In the genomic region with DNA sequence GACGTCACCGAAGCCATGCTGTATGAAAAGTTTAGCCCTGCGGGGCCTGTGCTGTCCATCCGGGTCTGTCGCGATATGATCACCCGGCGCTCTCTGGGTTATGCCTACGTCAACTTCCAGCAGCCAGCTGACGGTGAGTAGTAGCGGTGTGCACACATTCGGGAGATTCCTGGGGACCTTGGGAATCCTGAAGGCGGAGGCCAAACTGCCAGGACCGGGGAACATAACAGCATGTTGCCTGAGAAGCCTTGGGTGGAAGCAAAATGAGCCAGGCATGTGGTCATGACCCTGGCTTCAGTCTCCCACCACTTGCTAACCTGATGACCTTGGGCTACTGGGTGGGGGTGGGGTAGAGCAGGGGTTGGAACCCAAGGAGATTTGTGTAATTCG, we compare ENCODE assay signal across 9 mouse cellular contexts. TPM values are rescaled to one million over a fixed set of nuclear protein-coding genes. Genes with fewer than 3 reads are reported as not detected.
A peak's percentile ranks its signal among the peaks of the same experiment; 100 is the strongest.
DNase-seq lines count a peak whose midpoint lies in the region; ATAC-seq lines count a peak whose summit lies in the region.
"Not testable (repeated sequence)": the region's sequence is repeated elsewhere in the genome, so short reads cannot be mapped to it uniquely, and the experiment has no call there.
"Had no signal": no experiment of that assay in that cellular context is flagged by ENCODE, and none has a peak within 500 bp of the region (broad histone marks: within the 10 kb centered on the region; RNA-seq: fewer than 3 reads in every experiment).

No protein-coding gene starts in this region.

- H3K9me3 ChIP-seq in embryonic facial prominence, embryonic 14.5 days (ENCODE audit: control insufficient read depth, low read length); heart, embryonic 10.5 days; intestine, embryonic 16.5 days (ENCODE audit: control insufficient read depth, low read length); liver, embryonic 12.5 days (replicated peaks); midbrain, embryonic 14.5 days (ENCODE audit: control insufficient read depth, low read length); stomach, embryonic 14.5 days (ENCODE audit: control insufficient read depth, low read depth, low read length): not testable (repeated sequence)

- ATAC-seq in embryonic facial prominence, embryonic 14.5 days (ENCODE audit: low read depth), result 0 out of 2 replicates have a peak, but pooled peaks have one; percentile 16
- ATAC-seq in intestine, embryonic 16.5 days, result peak; percentile 16
- ATAC-seq in liver, embryonic 12.5 days; midbrain, embryonic 14.5 days (ENCODE audit: low FRiP score, low TSS enrichment); stomach, embryonic 14.5 days (ENCODE audit: insufficient number of reproducible peaks, insufficient read depth, low FRiP score, low read depth): not testable (repeated sequence)

- WGBS in embryonic facial prominence, embryonic 14.5 days, result 2% methylated on average over 10 of the region's 15 CpGs
- under 1% methylated on average over 15 of the region's 15 CpGs for WGBS in heart, embryonic 10.5 days
- WGBS in intestine, embryonic 16.5 days, result under 1% methylated on average over 12 of the region's 15 CpGs
- WGBS in liver, embryonic 12.5 days (ENCODE audit: insufficient replicate concordance), result under 1% methylated on average over 15 of the region's 15 CpGs
- WGBS in midbrain, embryonic 14.5 days, result 2% methylated on average over 12 of the region's 15 CpGs
- 2% methylated on average over 12 of the region's 15 CpGs for WGBS in stomach, embryonic 14.5 days

- not testable (repeated sequence) for H3K27me3 ChIP-seq in embryonic facial prominence, embryonic 14.5 days (replicated peaks; ENCODE audit: control insufficient read depth, insufficient read depth, low read length); heart, embryonic 10.5 days (ENCODE audit: insufficient read depth, poor library complexity, severe bottlenecking); intestine, embryonic 16.5 days (replicated peaks; ENCODE audit: control insufficient read depth, insufficient read depth, low read length); liver, embryonic 12.5 days (replicated peaks); midbrain, embryonic 14.5 days (ENCODE audit: control insufficient read depth, insufficient read depth, low read length); stomach, embryonic 14.5 days (ENCODE audit: control insufficient read depth, insufficient read depth, low read length)

- H3K27ac ChIP-seq in embryonic facial prominence, embryonic 14.5 days (replicated peaks; ENCODE audit: low read depth, low read length), result peak overlapping the region; percentile 13; the same call in 1 of the 2 replicates
- peak overlapping the region; percentile 88 for H3K27ac ChIP-seq in heart, embryonic 10.5 days
- peak overlapping the region; percentile 37 for H3K27ac ChIP-seq in intestine, embryonic 16.5 days (ENCODE audit: low read length)
- H3K27ac ChIP-seq in liver, embryonic 12.5 days, result peak overlapping the region; percentile 96
- not testable (repeated sequence) for H3K27ac ChIP-seq in midbrain, embryonic 14.5 days (replicated peaks; ENCODE audit: low read depth, low read length); stomach, embryonic 14.5 days (ENCODE audit: low read length)

- peak overlapping the region; percentile 51 for H3K4me3 ChIP-seq in embryonic facial prominence, embryonic 14.5 days (ENCODE audit: low read depth, low read length)
- peak overlapping the region; percentile 75 for H3K4me3 ChIP-seq in heart, embryonic 10.5 days
- peak overlapping the region; percentile 68 for H3K4me3 ChIP-seq in intestine, embryonic 16.5 days (ENCODE audit: low read length)
- peak overlapping the region; percentile 73 for H3K4me3 ChIP-seq in liver, embryonic 12.5 days
- peak overlapping the region; percentile 51 for H3K4me3 ChIP-seq in midbrain, embryonic 14.5 days (replicated peaks; ENCODE audit: low read depth, low read length)
- H3K4me3 ChIP-seq in stomach, embryonic 14.5 days (ENCODE audit: low read depth, low read length), result peak overlapping the region; percentile 49

- DNase-seq in B cell, adult 2 months, result peak; percentile 21
- DNase-seq in adrenal gland, adult 8-10 months, result peak; percentile 60
- DNase-seq in embryonic facial prominence, embryonic 14.5 days (ENCODE audit: low spot score); heart, embryonic 10.5 days (ENCODE audit: low spot score): not testable (repeated sequence)
- DNase-seq in midbrain, embryonic 14.5 days, result peak; percentile 25

- peak overlapping the region; percentile 63 for H3K9ac ChIP-seq in embryonic facial prominence, embryonic 14.5 days (ENCODE audit: low read depth, low read length)
- H3K9ac ChIP-seq in intestine, embryonic 16.5 days (ENCODE audit: low read depth, low read length), result peak overlapping the region; percentile 73
- H3K9ac ChIP-seq in liver, embryonic 12.5 days, result peak overlapping the region; percentile 95
- H3K9ac ChIP-seq in midbrain, embryonic 14.5 days (replicated peaks; ENCODE audit: low read length), result peak overlapping the region; percentile 60
- peak overlapping the region; percentile 34 for H3K9ac ChIP-seq in stomach, embryonic 14.5 days (replicated peaks; ENCODE audit: low read depth, low read length)

- peak overlapping the region; percentile 69 for H3K4me2 ChIP-seq in embryonic facial prominence, embryonic 14.5 days (ENCODE audit: low read depth, low read length)
- peak overlapping the region; percentile 73 for H3K4me2 ChIP-seq in intestine, embryonic 16.5 days (ENCODE audit: low read depth, low read length)
- H3K4me2 ChIP-seq in liver, embryonic 12.5 days, result peak overlapping the region; percentile 82
- peak overlapping the region; percentile 93 for H3K4me2 ChIP-seq in midbrain, embryonic 14.5 days (ENCODE audit: low read length)
- peak overlapping the region; percentile 95 for H3K4me2 ChIP-seq in stomach, embryonic 14.5 days (replicated peaks; ENCODE audit: low read depth, low read length)

- H3K4me1 ChIP-seq in embryonic facial prominence, embryonic 14.5 days (ENCODE audit: control insufficient read depth, insufficient read depth, low read length), result peaks cover 17% of the 10 kb centered on the region
- H3K4me1 ChIP-seq in heart, embryonic 10.5 days, result peaks cover 33% of the 10 kb centered on the region
- peaks cover 24% of the 10 kb centered on the region for H3K4me1 ChIP-seq in intestine, embryonic 16.5 days (ENCODE audit: control insufficient read depth, insufficient read depth, low read length)
- peaks cover 62% of the 10 kb centered on the region for H3K4me1 ChIP-seq in liver, embryonic 12.5 days
- H3K4me1 ChIP-seq in midbrain, embryonic 14.5 days (ENCODE audit: control insufficient read depth, insufficient read depth, low read length), result peaks cover 22% of the 10 kb centered on the region
- H3K4me1 ChIP-seq in stomach, embryonic 14.5 days (ENCODE audit: control insufficient read depth, insufficient read depth, low read length), result peaks cover 21% of the 10 kb centered on the region; the same call in 1 of the 2 replicates

- H3K36me3 ChIP-seq in embryonic facial prominence, embryonic 14.5 days (ENCODE audit: control insufficient read depth, insufficient read depth, low read length), result peaks cover 22% of the 10 kb centered on the region
- peaks cover 44% of the 10 kb centered on the region for H3K36me3 ChIP-seq in heart, embryonic 10.5 days
- H3K36me3 ChIP-seq in intestine, embryonic 16.5 days (ENCODE audit: control insufficient read depth, insufficient read depth, low read length), result not testable (repeated sequence)
- peaks cover 51% of the 10 kb centered on the region for H3K36me3 ChIP-seq in liver, embryonic 12.5 days
- peaks cover 23% of the 10 kb centered on the region for H3K36me3 ChIP-seq in midbrain, embryonic 14.5 days (ENCODE audit: control insufficient read depth, insufficient read depth, low read length)
- H3K36me3 ChIP-seq in stomach, embryonic 14.5 days (ENCODE audit: control insufficient read depth, insufficient read depth, low read length), result peaks cover 17% of the 10 kb centered on the region

RNA-seq across cellular contexts. Expression of a gene that starts 21.5 kb away (rescaled TPM):
- total RNA-seq in adrenal gland, adult 8-10 months (2022), result 10 to 100 TPM; 82.8 to 96.1 (median 90.0) TPM
- 60.4 and 60.8 TPM in 2 replicates for polyA plus RNA-seq in embryonic facial prominence, embryonic 14.5 days (2014; fragmentation: Nextera tagmentation; extraction: Ambion mirVana)
- polyA plus RNA-seq in heart, embryonic 10.5 days (2016; fragmentation: Nextera tagmentation; extraction: Ambion mirVana), result 70.4 and 73.3 TPM in 2 replicates
- 31.6 and 36.7 TPM in 2 replicates for polyA plus RNA-seq in intestine, embryonic 16.5 days (2015; fragmentation: Nextera tagmentation; extraction: Ambion mirVana)
- 110 and 112 TPM in 2 replicates for polyA plus RNA-seq in liver, embryonic 12.5 days (2016; fragmentation: Nextera tagmentation; extraction: Ambion mirVana)
- polyA plus RNA-seq in midbrain, embryonic 14.5 days (2014; fragmentation: Nextera tagmentation; extraction: Ambion mirVana), result 31.3 and 33.6 TPM in 2 replicates
- 56.2 and 57.2 TPM in 2 replicates for polyA plus RNA-seq in stomach, embryonic 14.5 days (2014; fragmentation: Nextera tagmentation; extraction: Ambion mirVana)

RNA-seq across cellular contexts. Expression of a gene that starts 39.8 kb away (rescaled TPM):
- total RNA-seq in adrenal gland, adult 8-10 months (2022), result not detected
- polyA plus RNA-seq in embryonic facial prominence, embryonic 14.5 days (2014; fragmentation: Nextera tagmentation; extraction: Ambion mirVana), result not detected in 2 replicates
- polyA plus RNA-seq in heart, embryonic 10.5 days (2016; fragmentation: Nextera tagmentation; extraction: Ambion mirVana), result not detected in 2 replicates
- not detected in 2 replicates for polyA plus RNA-seq in intestine, embryonic 16.5 days (2015; fragmentation: Nextera tagmentation; extraction: Ambion mirVana)
- 0.19 TPM in 1 of 2 replicates, not detected in the other for polyA plus RNA-seq in liver, embryonic 12.5 days (2016; fragmentation: Nextera tagmentation; extraction: Ambion mirVana)
- polyA plus RNA-seq in midbrain, embryonic 14.5 days (2014; fragmentation: Nextera tagmentation; extraction: Ambion mirVana), result 0.16 TPM in 1 of 2 replicates, not detected in the other
- not detected in 2 replicates for polyA plus RNA-seq in stomach, embryonic 14.5 days (2014; fragmentation: Nextera tagmentation; extraction: Ambion mirVana)
- total RNA-seq: layer of hippocampus, postnatal 25 days had no signal

RNA-seq across cellular contexts. Expression of a gene that starts 50.3 kb away (rescaled TPM):
- 10 to 100 TPM in 2 of 4 experiments, 1 to 10 TPM in 2; 4.6 to 13.5 (median 8.9) TPM for total RNA-seq in adrenal gland, adult 8-10 months (2022)
- polyA plus RNA-seq in embryonic facial prominence, embryonic 14.5 days (2014; fragmentation: Nextera tagmentation; extraction: Ambion mirVana), result 18.4 and 19.1 TPM in 2 replicates
- polyA plus RNA-seq in heart, embryonic 10.5 days (2016; fragmentation: Nextera tagmentation; extraction: Ambion mirVana), result 3.2 and 3.9 TPM in 2 replicates
- polyA plus RNA-seq in intestine, embryonic 16.5 days (2015; fragmentation: Nextera tagmentation; extraction: Ambion mirVana), result 10.7 and 12.0 TPM in 2 replicates
- 0.83 and 1.2 TPM in 2 replicates for polyA plus RNA-seq in liver, embryonic 12.5 days (2016; fragmentation: Nextera tagmentation; extraction: Ambion mirVana)
- polyA plus RNA-seq in midbrain, embryonic 14.5 days (2014; fragmentation: Nextera tagmentation; extraction: Ambion mirVana), result 3.0 and 7.3 TPM in 2 replicates
- polyA plus RNA-seq in stomach, embryonic 14.5 days (2014; fragmentation: Nextera tagmentation; extraction: Ambion mirVana), result 20.6 and 21.2 TPM in 2 replicates

RNA-seq across cellular contexts. Expression of a gene that starts 59.4 kb away (rescaled TPM):
- total RNA-seq in adrenal gland, adult 8-10 months (2022), result under 1 TPM in 2 of 4 experiments, not detected in 2; 0.15 to 0.17 TPM
- polyA plus RNA-seq in embryonic facial prominence, embryonic 14.5 days (2014; fragmentation: Nextera tagmentation; extraction: Ambion mirVana), result 2.3 and 3.4 TPM in 2 replicates
- 0.15 and 0.23 TPM in 2 replicates for polyA plus RNA-seq in heart, embryonic 10.5 days (2016; fragmentation: Nextera tagmentation; extraction: Ambion mirVana)
- 0.64 and 1.1 TPM in 2 replicates for polyA plus RNA-seq in intestine, embryonic 16.5 days (2015; fragmentation: Nextera tagmentation; extraction: Ambion mirVana)
- polyA plus RNA-seq in liver, embryonic 12.5 days (2016; fragmentation: Nextera tagmentation; extraction: Ambion mirVana), result 0.31 and 0.46 TPM in 2 replicates
- polyA plus RNA-seq in midbrain, embryonic 14.5 days (2014; fragmentation: Nextera tagmentation; extraction: Ambion mirVana), result 0.11 TPM in 1 of 2 replicates, not detected in the other
- 0.55 TPM in 1 of 2 replicates, not detected in the other for polyA plus RNA-seq in stomach, embryonic 14.5 days (2014; fragmentation: Nextera tagmentation; extraction: Ambion mirVana)

Comparison
In these comparisons a context has a peak if more than half of its experiments do, and no peak if none do; other contexts are left out.
1. H3K9ac ChIP-seq: peak in every context shown above with its lines; median percentile 95 in liver, embryonic 12.5 days; 73 in intestine, embryonic 16.5 days; 63 in embryonic facial prominence, embryonic 14.5 days; 60 in midbrain, embryonic 14.5 days; 34 in stomach, embryonic 14.5 days.